Mouse (Mus musculus): Measurements from ENCODE around the gene Pik3r1. TPM values are rescaled to one million over a fixed set of nuclear protein-coding genes. Genes with fewer than 3 reads are reported as not detected.

The Pik3r1 gene
- polyA plus RNA-seq, 1 experiment from 2014 or later = 63.0 TPM

GRCm38 (mm10) chr13:101732675-101733074 is 35.3 kb downstream of the Pik3r1 start:
- Histone ChIP-seq H3K4me1 (peaks cover 42% of the 10 kb centered on the region), H3K36me3 (no peaks in the 10 kb centered on the region), H3K4me3 (replicated peaks) (no peak overlapping the region), H3K9ac (replicated peaks) (no peak overlapping the region), H3K27me3 (replicated peaks) (no peaks in the 10 kb centered on the region), H3K4me2 (no peak overlapping the region), H3K9me3 (replicated peaks) (no peaks in the 10 kb centered on the region), H3K27ac (replicated peaks) (no peak overlapping the region)
- 78% methylated on average over 10 of the region's 10 CpGs for WGBS
- no peak for ATAC-seq (ENCODE audit: low FRiP score)

GRCm38 (mm10) chr13:101731777-101732176 is 36.2 kb downstream of the Pik3r1 start:
- no peak overlapping the region for H3K9ac ChIP-seq (replicated peaks)
- ATAC-seq (ENCODE audit: low FRiP score) = no peak
- no peaks in the 10 kb centered on the region for H3K9me3 ChIP-seq (replicated peaks)
- no peak overlapping the region for H3K27ac ChIP-seq (replicated peaks)
- H3K4me3 ChIP-seq (replicated peaks) = no peak overlapping the region
- H3K27me3 ChIP-seq (replicated peaks) = no peaks in the 10 kb centered on the region
- no peaks in the 10 kb centered on the region for H3K36me3 ChIP-seq
- peaks cover 42% of the 10 kb centered on the region for H3K4me1 ChIP-seq
- 85% methylated on average over 7 of the region's 7 CpGs for WGBS
- H3K4me2 ChIP-seq = no peak overlapping the region

GRCm38 (mm10) chr13:101730351-101730750 is 37.7 kb downstream of the Pik3r1 start:
- no peak overlapping the region for H3K4me3 ChIP-seq (replicated peaks)
- no peak overlapping the region for H3K4me2 ChIP-seq
- no peak for ATAC-seq (ENCODE audit: low FRiP score)
- no peaks in the 10 kb centered on the region for H3K36me3 ChIP-seq
- no peak overlapping the region for H3K9ac ChIP-seq (replicated peaks)
- 92% methylated on average over 8 of the region's 8 CpGs for WGBS
- H3K27ac ChIP-seq (replicated peaks) = no peak overlapping the region
- H3K27me3 ChIP-seq (replicated peaks) = no peaks in the 10 kb centered on the region
- H3K9me3 ChIP-seq (replicated peaks) = no peaks in the 10 kb centered on the region
- peaks cover 35% of the 10 kb centered on the region for H3K4me1 ChIP-seq

DNA sequence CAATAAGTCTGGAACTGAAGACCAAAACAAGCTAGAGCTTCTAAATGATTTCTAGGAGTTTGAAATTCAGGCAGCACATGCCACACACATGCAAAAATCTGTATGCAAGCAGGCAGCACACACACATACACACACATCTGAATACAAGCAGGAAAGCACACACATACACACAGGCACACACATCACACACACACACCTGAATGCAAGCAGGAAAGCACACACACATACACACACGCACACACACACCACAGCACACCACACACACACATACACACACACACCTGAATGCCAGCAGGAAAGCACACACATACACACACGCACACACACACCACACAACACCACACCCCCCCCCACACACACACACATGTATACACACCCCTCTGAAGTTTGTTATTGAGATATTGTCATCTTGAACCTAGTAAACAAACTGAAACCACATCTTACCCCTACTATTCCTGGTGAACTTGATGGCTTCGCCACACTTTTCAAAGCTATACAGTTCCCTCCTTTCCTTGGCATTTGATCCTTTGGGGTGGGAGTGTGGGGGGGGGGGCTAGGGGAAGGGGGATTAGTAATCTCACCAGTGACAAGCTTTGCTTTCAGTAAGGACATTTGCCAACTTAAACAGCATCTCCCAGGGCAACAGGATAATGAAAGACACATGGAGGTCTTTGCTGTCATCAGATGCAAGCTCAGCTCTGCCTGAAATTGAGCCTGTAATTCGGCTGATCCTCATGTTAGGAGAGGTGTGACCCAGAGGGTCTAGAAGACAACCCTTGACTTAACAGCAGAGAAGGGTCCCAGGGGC is 38.6 kb downstream of the Pik3r1 start:
- H3K4me3 ChIP-seq (replicated peaks) = no peak overlapping the region
- no peaks in the 10 kb centered on the region for H3K27me3 ChIP-seq (replicated peaks)
- H3K9me3 ChIP-seq (replicated peaks) = no peaks in the 10 kb centered on the region
- peaks cover 35% of the 10 kb centered on the region for H3K4me1 ChIP-seq
- H3K27ac ChIP-seq (replicated peaks) = peak overlapping the region; percentile 7; the same call in 1 of the 2 replicates
- no peak overlapping the region for H3K4me2 ChIP-seq
- H3K9ac ChIP-seq (replicated peaks) = no peak overlapping the region
- 71% methylated on average over 4 of the region's 4 CpGs for WGBS
- no peaks in the 10 kb centered on the region for H3K36me3 ChIP-seq
- ATAC-seq (ENCODE audit: low FRiP score) = no peak

DNA sequence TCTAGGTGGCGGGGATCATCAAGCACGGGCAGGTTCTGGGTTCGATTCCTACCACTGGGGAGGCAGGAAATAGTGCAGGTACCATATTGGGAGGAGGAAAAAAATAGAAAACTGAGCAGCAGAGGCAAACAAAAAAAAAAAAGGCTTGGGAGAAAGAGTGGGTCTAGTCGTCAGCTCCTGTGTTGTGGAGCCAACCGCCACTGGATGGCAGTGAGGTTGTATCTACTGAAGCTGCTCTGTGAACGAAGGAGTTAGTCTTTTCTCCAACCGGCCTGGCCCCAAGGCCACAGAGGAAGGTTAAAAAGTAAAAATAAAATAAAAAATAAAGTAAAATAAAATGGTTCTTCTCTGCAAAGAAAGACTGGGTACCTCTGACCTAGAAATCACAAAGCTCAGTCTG is 39.2 kb downstream of the Pik3r1 start:
- Histone ChIP-seq H3K27me3 (replicated peaks) (no peaks in the 10 kb centered on the region), H3K4me3 (replicated peaks) (no peak overlapping the region), H3K4me1 (peaks cover 33% of the 10 kb centered on the region), H3K27ac (replicated peaks) (no peak overlapping the region; the same call in 1 of the 2 replicates), H3K36me3 (no peaks in the 10 kb centered on the region), H3K9me3 (replicated peaks) (no peaks in the 10 kb centered on the region), H3K9ac (replicated peaks) (no peak overlapping the region), H3K4me2 (no peak overlapping the region)
- 67% methylated on average over 7 of the region's 7 CpGs for WGBS
- no peak for ATAC-seq (ENCODE audit: low FRiP score)

GRCm38 (mm10) chr13:101728300-101728699 is 39.7 kb downstream of the Pik3r1 start:
- Histone ChIP-seq H3K9ac (replicated peaks) (no peak overlapping the region), H3K27me3 (replicated peaks) (no peaks in the 10 kb centered on the region), H3K9me3 (replicated peaks) (no peaks in the 10 kb centered on the region), H3K36me3 (no peaks in the 10 kb centered on the region), H3K4me1 (peaks cover 29% of the 10 kb centered on the region), H3K27ac (replicated peaks) (no peak overlapping the region; the same call in 1 of the 2 replicates), H3K4me3 (replicated peaks) (no peak overlapping the region), H3K4me2 (no peak overlapping the region)
- ATAC-seq (ENCODE audit: low FRiP score) = no peak
- WGBS = 76% methylated on average over 3 of the region's 3 CpGs

DNA sequence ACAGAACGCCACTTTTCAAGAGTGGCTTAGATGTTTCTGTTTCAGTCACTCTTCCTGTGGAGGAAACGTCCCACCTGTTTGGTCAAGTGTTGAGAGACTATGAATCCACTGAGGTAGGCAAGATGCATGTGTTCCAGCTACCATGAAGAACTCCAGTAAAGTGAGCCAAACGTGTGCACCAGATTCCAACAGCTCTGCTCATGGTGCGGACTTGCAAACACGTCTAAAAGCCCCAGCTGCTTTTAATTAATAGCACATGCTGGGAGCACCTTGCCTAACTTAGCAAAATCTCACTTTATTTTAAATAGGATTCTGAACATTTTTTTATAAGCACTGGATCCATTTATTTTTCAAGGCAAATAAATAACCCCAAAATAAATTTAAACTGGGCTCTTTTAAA is 40.2 kb downstream of the Pik3r1 start:
- H3K27ac ChIP-seq (replicated peaks) = no peak overlapping the region
- no peaks in the 10 kb centered on the region for H3K27me3 ChIP-seq (replicated peaks)
- no peak for ATAC-seq (ENCODE audit: low FRiP score)
- H3K36me3 ChIP-seq = no peaks in the 10 kb centered on the region
- no peak overlapping the region for H3K4me2 ChIP-seq
- peaks cover 25% of the 10 kb centered on the region for H3K4me1 ChIP-seq
- H3K4me3 ChIP-seq (replicated peaks) = no peak overlapping the region
- WGBS = 67% methylated on average over 5 of the region's 5 CpGs
- H3K9ac ChIP-seq (replicated peaks) = no peak overlapping the region
- no peaks in the 10 kb centered on the region for H3K9me3 ChIP-seq (replicated peaks)

DNA sequence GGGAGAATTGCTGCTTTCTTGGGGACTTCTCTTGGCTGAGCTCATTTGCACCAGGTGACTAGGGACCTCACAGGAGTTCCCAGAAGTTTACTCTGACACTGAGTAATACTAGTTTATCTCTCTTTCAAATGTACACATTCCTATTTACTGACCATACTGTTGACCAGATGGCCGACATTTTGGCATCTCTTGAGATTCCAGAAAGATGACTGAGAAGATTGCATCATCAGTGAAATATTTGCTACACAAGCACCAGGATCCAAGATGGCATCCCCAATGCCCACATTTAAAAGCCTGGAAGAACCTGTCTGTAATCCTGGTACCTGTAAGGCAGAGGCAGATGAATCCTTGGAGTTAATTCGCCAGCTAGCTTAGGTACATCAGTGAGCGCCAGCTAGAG is 41.1 kb downstream of the Pik3r1 start:
- Histone ChIP-seq H3K9me3 (replicated peaks) (no peaks in the 10 kb centered on the region), H3K4me2 (no peak overlapping the region), H3K27ac (replicated peaks) (no peak overlapping the region), H3K9ac (replicated peaks) (no peak overlapping the region), H3K36me3 (no peaks in the 10 kb centered on the region), H3K27me3 (replicated peaks) (no peaks in the 10 kb centered on the region), H3K4me3 (replicated peaks) (no peak overlapping the region), H3K4me1 (peaks cover 27% of the 10 kb centered on the region)
- ATAC-seq (ENCODE audit: low FRiP score) = no peak
- 94% methylated on average over 3 of the region's 3 CpGs for WGBS

DNA sequence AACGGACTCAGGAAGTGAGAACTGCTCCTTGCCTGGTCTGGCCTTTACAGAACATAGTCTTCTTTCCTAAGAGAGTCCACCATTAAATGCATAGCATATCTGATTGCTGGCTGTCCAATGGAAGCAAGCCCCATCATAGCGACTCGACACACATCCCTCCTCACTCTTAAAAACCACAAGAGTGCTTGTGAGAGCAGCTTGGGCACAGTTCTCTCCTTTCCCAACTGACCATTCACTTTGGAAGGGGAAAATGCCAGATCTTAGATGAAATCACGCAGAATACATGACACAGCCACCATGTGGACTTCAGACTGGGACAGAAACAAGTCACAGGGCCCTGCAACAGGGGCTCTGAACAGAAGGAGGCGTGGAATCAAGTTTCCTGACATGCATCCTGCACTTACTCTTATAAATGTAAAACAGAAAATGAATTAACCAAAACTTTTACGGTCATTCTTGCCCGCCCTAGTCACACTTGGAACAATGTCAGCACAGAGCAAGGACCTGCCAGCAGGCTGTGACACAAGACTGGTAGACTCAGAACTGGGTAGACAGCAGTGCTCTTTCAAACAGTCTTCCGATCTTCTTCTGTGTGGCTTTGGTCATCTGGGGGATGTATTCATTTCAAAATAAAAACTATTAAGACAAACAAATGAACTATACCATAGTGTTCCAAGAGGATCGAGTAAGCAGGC is 46.0 kb downstream of the Pik3r1 start:
- WGBS = 89% methylated on average over 9 of the region's 9 CpGs
- Histone ChIP-seq H3K27ac (replicated peaks) (no peak overlapping the region), H3K27me3 (replicated peaks) (no peaks in the 10 kb centered on the region), H3K9ac (replicated peaks) (no peak overlapping the region), H3K4me1 (peaks cover 20% of the 10 kb centered on the region), H3K36me3 (no peaks in the 10 kb centered on the region), H3K9me3 (replicated peaks) (no peaks in the 10 kb centered on the region), H3K4me3 (replicated peaks) (no peak overlapping the region), H3K4me2 (no peak overlapping the region)
- ATAC-seq (ENCODE audit: low FRiP score) = no peak

- ATAC-seq (ENCODE audit: low FRiP score) = no peak
- 89% methylated on average over 1 of the region's 2 CpGs for WGBS
- Histone ChIP-seq H3K27me3 (replicated peaks) (no peaks in the 10 kb centered on the region), H3K36me3 (no peaks in the 10 kb centered on the region), H3K4me3 (replicated peaks) (no peak overlapping the region), H3K4me2 (no peak overlapping the region), H3K27ac (replicated peaks) (no peak overlapping the region), H3K4me1 (peaks cover 20% of the 10 kb centered on the region), H3K9ac (replicated peaks) (no peak overlapping the region), H3K9me3 (replicated peaks) (no peaks in the 10 kb centered on the region)
These were observed 46.9 kb downstream of the Pik3r1 start for GRCm38 (mm10) chr13:101721154-101721553.

DNA sequence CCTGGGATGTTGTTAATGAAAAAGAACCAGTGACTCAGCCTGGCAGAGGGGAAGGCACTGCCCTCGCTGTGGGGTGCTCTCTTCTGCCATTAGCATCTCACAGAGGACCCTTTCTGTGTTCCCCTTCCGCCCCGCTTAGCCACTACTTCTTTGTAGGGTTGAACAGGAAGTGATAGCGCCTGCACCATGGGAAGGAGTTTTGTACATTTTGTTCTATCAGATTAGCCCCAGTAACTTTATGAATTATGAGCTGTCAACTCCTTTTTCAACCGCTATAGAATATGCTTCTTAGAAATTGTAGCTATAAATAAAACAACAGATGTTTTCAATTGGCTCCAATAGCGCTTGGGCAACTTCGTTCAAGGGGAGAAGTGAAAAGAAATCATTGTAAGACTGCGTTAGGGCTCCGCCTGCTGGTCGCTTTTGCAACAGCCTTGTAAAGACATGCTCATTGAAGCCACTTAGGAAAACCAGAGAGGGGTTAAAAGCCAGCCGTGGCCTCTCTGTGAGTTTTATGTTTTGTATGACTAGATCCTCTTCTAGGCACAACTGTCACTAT is 48.6 kb downstream of the Pik3r1 start:
- ATAC-seq (ENCODE audit: low FRiP score) = peak; percentile 55; the same call in 1 of the 2 replicates
- H3K4me2 ChIP-seq = peak overlapping the region; percentile 48
- H3K9ac ChIP-seq (replicated peaks) = no peak overlapping the region
- H3K4me3 ChIP-seq (replicated peaks) = peak overlapping the region; percentile 12; the same call in 1 of the 2 replicates
- 3% methylated on average over 11 of the region's 11 CpGs for WGBS
- H3K9me3 ChIP-seq (replicated peaks) = no peaks in the 10 kb centered on the region
- no peaks in the 10 kb centered on the region for H3K36me3 ChIP-seq
- 0 out of 2 replicates have a peak overlapping the region, but pooled peaks have one; percentile 37 for H3K27ac ChIP-seq (replicated peaks)
- H3K4me1 ChIP-seq = peaks cover 20% of the 10 kb centered on the region
- H3K27me3 ChIP-seq (replicated peaks) = no peaks in the 10 kb centered on the region

DNA sequence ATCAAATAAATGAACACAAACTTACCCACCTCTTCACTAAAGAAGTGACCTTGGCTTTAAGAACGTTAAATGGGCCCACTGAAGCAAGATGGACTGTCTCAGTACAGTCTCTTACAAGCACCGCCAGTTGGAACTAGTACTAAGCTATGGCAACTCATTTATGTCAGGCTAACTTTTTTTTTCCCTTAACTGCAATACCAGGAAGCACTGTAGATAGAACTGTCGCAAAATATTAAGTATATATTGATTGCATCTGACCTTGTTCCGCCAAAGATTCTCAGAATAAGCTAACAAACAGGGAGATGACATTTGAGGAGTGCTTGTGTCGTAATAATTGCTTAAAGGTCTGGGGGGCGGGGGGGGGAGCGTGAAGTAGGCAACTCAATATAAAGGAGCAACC is 49.3 kb downstream of the Pik3r1 start:
- Histone ChIP-seq H3K4me3 (replicated peaks) (no peak overlapping the region), H3K4me2 (peak overlapping the region; percentile 48), H3K36me3 (no peaks in the 10 kb centered on the region), H3K9me3 (replicated peaks) (no peaks in the 10 kb centered on the region), H3K27ac (replicated peaks) (0 out of 2 replicates have a peak overlapping the region, but pooled peaks have one; percentile 37), H3K27me3 (replicated peaks) (no peaks in the 10 kb centered on the region), H3K9ac (replicated peaks) (no peak overlapping the region), H3K4me1 (peaks cover 20% of the 10 kb centered on the region)
- WGBS = 45% methylated on average over 7 of the region's 7 CpGs
- ATAC-seq (ENCODE audit: low FRiP score) = no peak

Measured in neural tube, embryonic 15.5 days (tissue).